Mouse (Mus musculus) spleen, adult 2 months (tissue): Measurements from ENCODE around the gene Psmc3ip. TPM values are rescaled to one million over a fixed set of nuclear protein-coding genes. Genes with fewer than 3 reads are reported as not detected.
A peak's percentile ranks its signal among the peaks of the same experiment; 100 is the strongest.

ENCODE experiments used
- DNase-seq, 2 experiments: peaks; one replicate each; pipeline versions ENCODE4 v3.0.0 to v3.0.0-alpha.2; 2012 to 2021; ENCODE audit warnings: low spot score in 2 of 2, low read depth in 1 of 2
- H3K27ac ChIP-seq: fragments of 200-500 bp; 2 replicates; pipeline ENCODE4 v1.5.1; 2012; ENCODE audit warnings: low read length, inconsistent platforms; ENCODE audit not compliant: insufficient read depth
- H3K27me3 ChIP-seq: fragments of 200-500 bp; 2 replicates; pipeline ENCODE4 v1.6.1; 2012; ENCODE audit warnings: mild to moderate bottlenecking, moderate library complexity, low read length, inconsistent platforms; ENCODE audit not compliant: control insufficient read depth, insufficient read depth
- H3K36me3 ChIP-seq: fragments of 200-500 bp; 2 replicates; pipeline ENCODE4 v1.6.1; 2012; ENCODE audit warnings: mild to moderate bottlenecking, low read length, inconsistent platforms; ENCODE audit not compliant: control insufficient read depth, insufficient read depth
- H3K4me1 ChIP-seq: fragments of 200-500 bp; 2 replicates; pipeline ENCODE4 v1.6.1; 2011; ENCODE audit warnings: inconsistent platforms; ENCODE audit not compliant: control insufficient read depth, insufficient read depth, insufficient read length
- H3K4me3 ChIP-seq: fragments of 200-500 bp; 2 replicates; pipeline ENCODE4 v1.5.1; 2011; ENCODE audit warnings: mild to moderate bottlenecking, inconsistent platforms; ENCODE audit not compliant: insufficient read depth, insufficient read length; ENCODE audit errors: extremely low read depth
- CTCF ChIP-seq: fragments of 200-500 bp; IDR thresholded peaks from 2 replicates; pipeline ENCODE4 v1.5.1; 2011; ENCODE audit warnings: mild to moderate bottlenecking, inconsistent platforms; ENCODE audit not compliant: insufficient read depth, insufficient read length, insufficient replicate concordance; ENCODE audit errors: extremely low read depth
- POLR2A ChIP-seq: fragments of 200-500 bp; IDR thresholded peaks from 2 replicates; pipeline ENCODE4 v1.6.1; 2011; ENCODE audit warnings: low read depth, low read length, inconsistent platforms
- whole genome bisulfite sequencing: fragments of 180-500 bp; shearing (Covaris S2); methylation state at CpG from one replicate; pipeline ENCODE4 v1.1.7; 2018; 5-methylcytosine and 5-hydroxymethylcytosine counted together
- polyA plus RNA-seq: library from polyadenylated mRNA; depleted of rRNA; stranded (reverse); fragments of >200 nt; gene quantifications from 2 replicates; pipeline ENCODE4 v1.2.3, GENCODE M21; 2012

Psmc3ip gene
- polyA plus RNA-seq, 1 experiment: 0.90 TPM

- H3K27ac ChIP-seq: peak overlapping the region; percentile 97
- no peak for TF ChIP-seq POLR2A
- no peak for TF ChIP-seq CTCF
- no peaks in the 10 kb centered on the region for H3K27me3 ChIP-seq
- H3K4me1 ChIP-seq: peaks cover 23% of the 10 kb centered on the region; the same call in 1 of the 2 replicates
- 60% methylated on average over 14 of the region's 14 CpGs for WGBS
- H3K36me3 ChIP-seq: peaks cover 2% of the 10 kb centered on the region; the same call in 1 of the 2 replicates
- H3K4me3 ChIP-seq: no peak overlapping the region
- no peak for DNase-seq
Measured at GRCm38 (mm10) chr11:101062971-101063675, 32.1 kb downstream of the Psmc3ip start.

DNA sequence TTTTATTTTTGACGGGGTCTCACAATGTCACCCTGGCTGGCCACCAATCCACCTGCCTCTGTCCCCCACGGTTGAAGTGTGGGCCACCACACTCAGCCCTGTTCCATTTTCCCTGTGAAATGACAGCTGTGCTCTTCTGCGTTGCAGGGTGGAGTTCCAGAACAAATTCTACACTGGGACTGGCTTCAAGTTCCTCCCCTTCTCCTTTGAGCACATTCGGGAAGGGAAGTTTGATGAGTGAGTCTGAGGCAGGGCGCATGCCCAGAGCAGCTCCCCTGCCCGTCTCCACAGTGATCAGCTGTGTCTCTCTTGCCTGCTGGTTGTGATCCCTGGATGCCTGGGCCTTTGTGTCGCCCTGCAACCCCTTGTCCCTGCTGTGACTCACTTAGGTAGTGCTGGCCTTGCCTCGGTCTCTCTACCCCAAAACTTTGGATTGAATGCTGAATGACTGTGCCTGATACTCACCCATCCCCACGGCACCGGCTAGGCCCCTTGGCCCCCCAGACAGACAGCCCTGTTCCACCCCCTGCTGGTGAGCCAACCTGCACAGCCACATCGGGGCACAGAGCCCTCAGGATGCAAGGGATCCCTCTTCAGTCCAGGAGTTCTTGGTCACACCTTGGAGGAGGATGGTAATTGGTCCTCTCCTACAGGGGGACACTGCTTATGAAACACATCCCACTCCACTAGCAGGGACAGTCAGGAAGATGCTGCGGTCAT is 32.9 kb downstream of the Psmc3ip start:
- peak overlapping the region; percentile 97 for H3K27ac ChIP-seq
- H3K36me3 ChIP-seq: peaks cover 5% of the 10 kb centered on the region; the same call in 1 of the 2 replicates
- no peak overlapping the region for H3K4me3 ChIP-seq
- no peaks in the 10 kb centered on the region for H3K27me3 ChIP-seq
- peaks cover 23% of the 10 kb centered on the region; the same call in 1 of the 2 replicates for H3K4me1 ChIP-seq
- TF ChIP-seq CTCF (no peak), POLR2A (no peak)
- DNase-seq: no peak
- 70% methylated on average over 12 of the region's 12 CpGs for WGBS

- 91% methylated on average over 5 of the region's 5 CpGs for WGBS
- Histone ChIP-seq H3K27ac (peak overlapping the region; percentile 97; the same call in 1 of the 2 replicates), H3K4me3 (no peak overlapping the region), H3K27me3 (no peaks in the 10 kb centered on the region), H3K36me3 (peaks cover 8% of the 10 kb centered on the region), H3K4me1 (peaks cover 23% of the 10 kb centered on the region; the same call in 1 of the 2 replicates)
- TF ChIP-seq POLR2A (no peak), CTCF (no peak)
- no peak for DNase-seq
Measured at GRCm38 (mm10) chr11:101061049-101061448, 34.2 kb downstream of the Psmc3ip start.

DNA sequence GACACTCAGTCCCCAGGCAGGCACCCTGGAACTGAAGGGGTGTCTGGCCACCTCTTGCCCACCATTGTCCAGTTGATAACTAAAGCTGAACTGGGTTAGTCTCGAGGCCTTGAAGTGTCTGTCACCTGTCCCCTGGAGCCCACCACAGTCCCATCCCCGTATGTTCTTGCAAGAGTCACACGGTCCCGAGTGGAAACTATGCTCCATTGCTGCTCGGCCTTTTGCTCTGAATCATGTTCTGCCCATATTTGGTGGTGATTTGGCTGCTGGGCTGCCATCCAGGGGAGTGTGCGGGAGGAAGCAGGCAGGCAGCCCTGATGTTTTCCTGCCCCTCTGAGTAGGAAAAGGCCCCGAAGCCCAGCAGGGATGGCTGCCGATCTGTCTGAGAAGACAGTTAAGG is 35.1 kb downstream of the Psmc3ip start:
- peaks cover 12% of the 10 kb centered on the region for H3K36me3 ChIP-seq
- H3K4me3 ChIP-seq: no peak overlapping the region
- H3K4me1 ChIP-seq: peaks cover 23% of the 10 kb centered on the region; the same call in 1 of the 2 replicates
- DNase-seq: no peak
- WGBS: 43% methylated on average over 8 of the region's 8 CpGs
- TF ChIP-seq CTCF (no peak), POLR2A (no peak)
- H3K27me3 ChIP-seq: no peaks in the 10 kb centered on the region
- peak overlapping the region; percentile 79 for H3K27ac ChIP-seq

DNA sequence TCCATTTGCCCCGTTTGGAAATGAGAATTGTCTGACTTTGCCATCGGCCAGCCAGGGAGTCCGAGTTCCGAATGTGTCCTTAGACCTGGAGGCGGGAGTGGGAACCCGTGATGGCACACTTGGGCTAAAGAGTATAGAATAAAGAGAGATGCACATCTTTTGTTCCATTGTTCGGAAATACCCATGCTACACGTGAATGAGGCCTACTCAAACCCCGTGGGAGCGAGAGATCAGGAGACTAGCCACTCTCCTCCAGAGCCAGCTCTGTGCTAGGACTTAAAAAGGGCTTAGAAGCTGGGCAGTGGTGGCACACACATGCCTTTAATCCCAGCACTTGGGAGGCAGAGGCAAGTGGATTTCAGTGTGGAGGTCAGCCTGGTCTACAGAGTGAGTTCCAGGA is 35.8 kb downstream of the Psmc3ip start:
- Histone ChIP-seq H3K4me3 (no peak overlapping the region), H3K27ac (peak overlapping the region; percentile 79), H3K27me3 (no peaks in the 10 kb centered on the region), H3K36me3 (peaks cover 12% of the 10 kb centered on the region), H3K4me1 (peaks cover 23% of the 10 kb centered on the region; the same call in 1 of the 2 replicates)
- 89% methylated on average over 10 of the region's 10 CpGs for WGBS
- DNase-seq: no peak
- TF ChIP-seq POLR2A (no peak), CTCF (no peak)

DNA sequence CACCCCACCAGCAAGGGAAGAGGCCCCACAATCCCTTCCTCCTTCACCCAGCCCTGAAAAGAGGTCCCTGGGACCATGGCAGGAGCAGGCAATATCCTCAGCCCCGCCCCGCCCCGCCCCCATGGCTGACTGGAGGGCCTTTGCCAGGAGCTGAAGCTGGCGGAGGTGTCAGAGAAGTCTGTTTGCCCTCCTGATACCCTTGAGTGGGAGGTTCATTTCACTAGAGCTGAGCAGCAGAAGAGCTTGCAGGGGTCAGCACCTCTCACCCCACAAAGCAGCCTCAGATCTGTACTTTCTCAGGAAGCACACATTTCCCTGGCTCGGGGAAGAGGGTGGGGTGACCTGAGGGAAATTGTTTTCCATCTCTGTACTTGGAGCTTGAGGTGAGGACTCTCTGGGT is 36.5 kb downstream of the Psmc3ip start:
- TF ChIP-seq CTCF (no peak), POLR2A (no peak)
- Histone ChIP-seq H3K27me3 (no peaks in the 10 kb centered on the region), H3K27ac (no peak overlapping the region), H3K4me1 (peaks cover 18% of the 10 kb centered on the region; the same call in 1 of the 2 replicates), H3K4me3 (no peak overlapping the region), H3K36me3 (peaks cover 12% of the 10 kb centered on the region)
- DNase-seq: no peak
- 66% methylated on average over 5 of the region's 5 CpGs for WGBS
